Mouse (Mus musculus) forebrain, embryonic 15.5 days (tissue): ENCODE results near the gene Mettl26. TPM values are rescaled to one million over a fixed set of nuclear protein-coding genes. Genes with fewer than 3 reads are reported as not detected.

Experiments used
- ATAC-seq: fragments of 200-750 bp; cut with Nextera tagmentation; replicated peaks from 2 replicates; pipeline ENCODE4 v1.8.0; 2017; ENCODE audit warnings: mild to moderate bottlenecking, moderate TSS enrichment, moderate library complexity
- H3K27ac ChIP-seq: fragments of 300-500 bp; sonication (generic); replicated peaks from 2 replicates; pipeline ENCODE4 v1.5.1; 2015; ENCODE audit warnings: mild to moderate bottlenecking, inconsistent platforms
- H3K27me3 ChIP-seq: fragments of 300-500 bp; sonication (generic); 2 replicates; pipeline ENCODE4 v1.6.1; 2015; ENCODE audit warnings: inconsistent platforms
- H3K36me3 ChIP-seq: fragments of 300-500 bp; sonication (generic); 2 replicates; pipeline ENCODE4 v1.6.1; 2015; ENCODE audit warnings: mild to moderate bottlenecking, inconsistent platforms
- H3K4me1 ChIP-seq: fragments of 300-500 bp; sonication (generic); 2 replicates; pipeline ENCODE4 v1.6.1; 2015; ENCODE audit warnings: inconsistent platforms
- H3K4me2 ChIP-seq: fragments of 300-500 bp; sonication (generic); replicated peaks from 2 replicates; pipeline ENCODE4 v1.6.1; 2015; ENCODE audit warnings: mild to moderate bottlenecking, inconsistent platforms
- H3K4me3 ChIP-seq: fragments of 300-500 bp; sonication (generic); 2 replicates; pipeline ENCODE4 v1.5.1; 2015; ENCODE audit warnings: mild to moderate bottlenecking, inconsistent platforms
- H3K9ac ChIP-seq: fragments of 300-500 bp; sonication (generic); replicated peaks from 2 replicates; pipeline ENCODE4 v1.6.1; 2015; ENCODE audit warnings: mild to moderate bottlenecking, inconsistent platforms
- H3K9me3 ChIP-seq: fragments of 300-500 bp; sonication (generic); 2 replicates; pipeline ENCODE4 v1.6.1; 2016; ENCODE audit warnings: inconsistent platforms
- WGBS: fragments of 180-500 bp; shearing (Covaris S2); methylation state at CpG from one replicate; pipeline ENCODE4 v1.1.7; 2015; ENCODE audit warnings: mixed read lengths; 5-methylcytosine and 5-hydroxymethylcytosine counted together
- polyA plus RNA-seq: library from polyadenylated mRNA; unstranded; fragments of >200 nt; fragmentation: Nextera tagmentation; extraction: Ambion mirVana; gene quantifications from 2 replicates; pipeline ENCODE4 v1.2.1, GENCODE M21; 2015

Gene Mettl26
- polyA plus RNA-seq, 1 experiment from 2014 or later = 61.8 TPM

- Histone ChIP-seq H3K4me1 (peaks cover 51% of the 10 kb centered on the region), H3K36me3 (peaks cover 34% of the 10 kb centered on the region), H3K4me2 (no peak overlapping the region), H3K4me3 (no peak overlapping the region), H3K9ac (no peak overlapping the region), H3K27ac (no peak overlapping the region), H3K27me3 (no peaks in the 10 kb centered on the region), H3K9me3 (no peaks in the 10 kb centered on the region)
- WGBS = 87% methylated on average over 14 of the region's 14 CpGs
- ATAC-seq = no peak
Measured at GRCm38 (mm10) chr17:25839455-25840235, 35.2 kb upstream of the Mettl26 start.

- H3K4me2 ChIP-seq = no peak overlapping the region
- H3K4me3 ChIP-seq = no peak overlapping the region
- H3K9me3 ChIP-seq = no peaks in the 10 kb centered on the region
- H3K4me1 ChIP-seq = peaks cover 48% of the 10 kb centered on the region
- WGBS = 98% methylated on average over 6 of the region's 6 CpGs
- no peak overlapping the region for H3K27ac ChIP-seq
- H3K36me3 ChIP-seq = peaks cover 34% of the 10 kb centered on the region
- no peaks in the 10 kb centered on the region for H3K27me3 ChIP-seq
- H3K9ac ChIP-seq = no peak overlapping the region
- ATAC-seq = no peak
Measured at GRCm38 (mm10) chr17:25840519-25840918, 34.4 kb upstream of the Mettl26 start.

- Histone ChIP-seq H3K27me3 (no peaks in the 10 kb centered on the region), H3K4me2 (no peak within 1 kb of the TSS), H3K36me3 (peaks cover 34% of the 10 kb centered on the region), H3K4me3 (no peak within 1 kb of the TSS), H3K9me3 (no peaks in the 10 kb centered on the region), H3K9ac (no peak within 1 kb of the TSS), H3K4me1 (peaks cover 40% of the 10 kb centered on the region), H3K27ac (no peak within 1 kb of the TSS)
- ATAC-seq = no peak
- WGBS = 94% methylated on average over 22 of the region's 22 CpGs
Measured at GRCm38 (mm10) chr17:25841117-25841880, 33.6 kb upstream of the Mettl26 start, which contains the start of gene Gm20683. Gene Gm20683 (minus strand): TSS chr17:25841763.

- no peak overlapping the region for H3K4me2 ChIP-seq
- H3K36me3 ChIP-seq = peaks cover 34% of the 10 kb centered on the region
- no peak for ATAC-seq
- no peaks in the 10 kb centered on the region for H3K9me3 ChIP-seq
- WGBS = 78% methylated on average over 3 of the region's 3 CpGs
- no peak overlapping the region for H3K4me3 ChIP-seq
- H3K27me3 ChIP-seq = no peaks in the 10 kb centered on the region
- no peak overlapping the region for H3K9ac ChIP-seq
- no peak overlapping the region for H3K27ac ChIP-seq
- peaks cover 28% of the 10 kb centered on the region for H3K4me1 ChIP-seq
Measured at GRCm38 (mm10) chr17:25842509-25842908, 32.4 kb upstream of the Mettl26 start.

GRCm38 (mm10) chr17:25843122-25843521 is 31.8 kb upstream of the Mettl26 start:
- Histone ChIP-seq H3K4me2 (peak overlapping the region; percentile 93), H3K4me3 (peak overlapping the region; percentile 84), H3K27me3 (no peaks in the 10 kb centered on the region), H3K27ac (no peak overlapping the region), H3K4me1 (peaks cover 22% of the 10 kb centered on the region), H3K36me3 (peaks cover 34% of the 10 kb centered on the region), H3K9me3 (no peaks in the 10 kb centered on the region), H3K9ac (peak overlapping the region; percentile 78)
- WGBS = 96% methylated on average over 4 of the region's 4 CpGs
- no peak for ATAC-seq

- Histone ChIP-seq H3K9ac (peak overlapping the region; percentile 78), H3K27ac (peak overlapping the region; percentile 73), H3K4me1 (peaks cover 19% of the 10 kb centered on the region), H3K9me3 (no peaks in the 10 kb centered on the region), H3K4me2 (peak overlapping the region; percentile 93), H3K36me3 (peaks cover 33% of the 10 kb centered on the region), H3K4me3 (peak overlapping the region; percentile 84), H3K27me3 (no peaks in the 10 kb centered on the region)
- ATAC-seq = peak; percentile 33
- 3% methylated on average over 38 of the region's 38 CpGs for WGBS
Measured at GRCm38 (mm10) chr17:25843636-25844395, 31.1 kb upstream of the Mettl26 start.

- under 1% methylated on average over 21 of the region's 21 CpGs for WGBS
- peak; percentile 96 for ATAC-seq
- H3K27ac ChIP-seq = peak within 1 kb of the TSS; percentile 73
- peak within 1 kb of the TSS; percentile 78 for H3K9ac ChIP-seq
- peaks cover 19% of the 10 kb centered on the region for H3K4me1 ChIP-seq
- peaks cover 26% of the 10 kb centered on the region for H3K36me3 ChIP-seq
- no peaks in the 10 kb centered on the region for H3K9me3 ChIP-seq
- H3K4me2 ChIP-seq = peak within 1 kb of the TSS; percentile 93
- peak within 1 kb of the TSS; percentile 84 for H3K4me3 ChIP-seq
- no peaks in the 10 kb centered on the region for H3K27me3 ChIP-seq
Measured at GRCm38 (mm10) chr17:25844396-25844901, 30.4 kb upstream of the Mettl26 start, which contains the start of gene Rhot2. Gene Rhot2 (minus strand): TSS chr17:25844851.

- Histone ChIP-seq H3K4me3 (no peak overlapping the region), H3K9me3 (no peaks in the 10 kb centered on the region), H3K4me2 (peak overlapping the region; percentile 63), H3K4me1 (peaks cover 25% of the 10 kb centered on the region), H3K27ac (no peak overlapping the region), H3K9ac (peak overlapping the region; percentile 95), H3K27me3 (no peaks in the 10 kb centered on the region), H3K36me3 (no peaks in the 10 kb centered on the region)
- WGBS = 93% methylated on average over 6 of the region's 6 CpGs
- no peak for ATAC-seq
Measured at GRCm38 (mm10) chr17:25860229-25860628, 14.6 kb upstream of the Mettl26 start.

GRCm38 (mm10) chr17:25860832-25861703 is 13.8 kb upstream of the Mettl26 start, which contains the start of gene Wdr90:
Gene Wdr90 (minus strand): TSS chr17:25861501.
- H3K9me3 ChIP-seq = no peaks in the 10 kb centered on the region
- peak within 1 kb of the TSS; percentile 95 for H3K9ac ChIP-seq
- WGBS = 3% methylated on average over 65 of the region's 65 CpGs
- ATAC-seq = peak; percentile 97
- H3K27me3 ChIP-seq = no peaks in the 10 kb centered on the region
- H3K36me3 ChIP-seq = no peaks in the 10 kb centered on the region
- peak within 1 kb of the TSS; percentile 73 for H3K4me3 ChIP-seq
- peak within 1 kb of the TSS; percentile 88 for H3K27ac ChIP-seq
- H3K4me1 ChIP-seq = peaks cover 25% of the 10 kb centered on the region
- H3K4me2 ChIP-seq = peak within 1 kb of the TSS; percentile 63

GRCm38 (mm10) chr17:25861704-25862612 is 12.9 kb upstream of the Mettl26 start:
- Histone ChIP-seq H3K4me2 (peak overlapping the region; percentile 63), H3K4me3 (peak overlapping the region; percentile 73)
- WGBS = 12% methylated on average over 6 of the region's 6 CpGs

More at GRCm38 (mm10) chr17:25861704-25862612, 12.9 kb upstream of the Mettl26 start:
- Histone ChIP-seq H3K9me3 (no peaks in the 10 kb centered on the region), H3K27ac (peak overlapping the region; percentile 88), H3K4me1 (peaks cover 25% of the 10 kb centered on the region), H3K36me3 (no peaks in the 10 kb centered on the region), H3K9ac (peak overlapping the region; percentile 95), H3K27me3 (no peaks in the 10 kb centered on the region)
- peak; percentile 44; the same call in 1 of the 2 replicates for ATAC-seq
